ENCODE assay signal across 9 mouse cellular contexts in the genomic region with DNA sequence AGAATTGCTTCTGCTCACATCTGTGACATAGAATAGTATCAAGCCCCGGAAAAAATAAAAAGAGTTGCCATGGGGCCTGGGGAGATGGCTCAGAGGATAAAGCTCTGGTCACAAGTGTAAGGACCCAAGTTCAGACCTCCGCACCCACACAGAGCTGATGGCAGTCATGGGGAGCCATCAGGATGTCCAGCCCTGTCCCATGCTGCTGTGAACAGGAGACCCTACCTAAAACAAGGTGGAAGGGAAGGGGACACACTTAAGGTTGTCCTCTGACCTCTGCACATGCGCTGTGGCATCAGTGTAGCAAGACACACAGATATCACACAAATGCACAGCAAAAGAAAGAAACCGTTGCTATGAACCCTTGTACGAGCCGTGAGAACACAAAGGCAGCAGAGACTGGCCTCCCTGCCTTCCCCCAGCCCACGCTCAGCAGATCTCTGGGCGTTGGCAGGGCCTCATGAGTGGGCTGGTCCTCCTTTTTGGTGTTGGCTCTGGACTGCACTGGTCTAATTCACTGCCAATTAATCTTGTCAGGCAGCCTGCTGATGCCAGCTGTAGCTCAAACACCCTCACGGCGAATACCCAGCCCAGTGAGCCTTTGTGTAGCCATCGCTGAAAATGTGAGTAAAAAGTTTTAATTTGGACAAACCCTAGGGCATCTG. TPM values are rescaled to one million over a fixed set of nuclear protein-coding genes. Genes with fewer than 3 reads are reported as not detected.
DNase-seq lines count a peak whose midpoint lies in the region; ATAC-seq lines count a peak whose summit lies in the region.
"Had no signal": no experiment of that assay in that cellular context is flagged by ENCODE, and none has a peak within 500 bp of the region (broad histone marks: within the 10 kb centered on the region; RNA-seq: fewer than 3 reads in every experiment).

No protein-coding gene starts in this region.

- whole genome bisulfite sequencing in heart, embryonic 10.5 days: 71% methylated on average over 11 of the region's 11 CpGs
- WGBS in midbrain, embryonic 16.5 days: 54% methylated on average over 11 of the region's 11 CpGs

- peak overlapping the region; percentile 52; the same call in 1 of the 2 replicates for H3K27ac ChIP-seq in heart, embryonic 10.5 days
- no peak overlapping the region for H3K27ac ChIP-seq in midbrain, embryonic 16.5 days (ENCODE audit: low read length)
- H3K27ac ChIP-seq: liver, embryonic 13.5 days had no signal

- H3K9me3 ChIP-seq in heart, embryonic 10.5 days: no peaks in the 10 kb centered on the region
- no peaks in the 10 kb centered on the region for H3K9me3 ChIP-seq in midbrain, embryonic 16.5 days (replicated peaks; ENCODE audit: control insufficient read depth, low read length, poor library complexity, severe bottlenecking)
- H3K9me3 ChIP-seq: liver, embryonic 13.5 days had no signal

- ATAC-seq in midbrain, embryonic 16.5 days: peak; percentile 90
- ATAC-seq in CD4-positive, CD25-positive, alpha-beta regulatory T cell, adult 4 months: no peak

- no peaks in the 10 kb centered on the region for H3K27me3 ChIP-seq in heart, embryonic 10.5 days (ENCODE audit: insufficient read depth, poor library complexity, severe bottlenecking)
- no peaks in the 10 kb centered on the region for H3K27me3 ChIP-seq in midbrain, embryonic 16.5 days (ENCODE audit: control insufficient read depth, insufficient read depth, low read depth, low read length)
- H3K27me3 ChIP-seq: liver, embryonic 13.5 days had no signal

- no peak overlapping the region for H3K4me3 ChIP-seq in heart, embryonic 10.5 days
- H3K4me3 ChIP-seq in midbrain, embryonic 16.5 days (ENCODE audit: low read depth, low read length): no peak overlapping the region
- H3K4me3 ChIP-seq: liver, embryonic 13.5 days had no signal

- DNase-seq in layer of hippocampus, adult 11-12 months (ENCODE audit: low spot score): peak; percentile 68
- no peak for DNase-seq in layer of hippocampus, adult 9-10 months (ENCODE audit: low spot score)
- peak; percentile 71 for DNase-seq in cerebellum, adult 9-10 months
- no peak for DNase-seq in heart, embryonic 10.5 days (ENCODE audit: low spot score)
- DNase-seq in layer of hippocampus, postnatal 25 days (ENCODE audit: extremely low spot score in 1 of 2, low spot score in 1 of 2): peak; percentile 29 to 37
- DNase-seq in B cell, adult 2 months: no peak
- DNase-seq: liver, embryonic 13.5 days had no signal

- no peaks in the 10 kb centered on the region for H3K36me3 ChIP-seq in heart, embryonic 10.5 days
- no peaks in the 10 kb centered on the region for H3K36me3 ChIP-seq in midbrain, embryonic 16.5 days (ENCODE audit: control insufficient read depth, insufficient read depth, low read length)
- H3K36me3 ChIP-seq: liver, embryonic 13.5 days had no signal

- H3K4me1 ChIP-seq in heart, embryonic 10.5 days: peaks cover 17% of the 10 kb centered on the region
- no peaks in the 10 kb centered on the region for H3K4me1 ChIP-seq in midbrain, embryonic 16.5 days (ENCODE audit: control insufficient read depth, insufficient read depth, low read length)

- peak overlapping the region; percentile 1; the same call in 1 of the 2 replicates for H3K4me2 ChIP-seq in midbrain, embryonic 16.5 days (ENCODE audit: low read length)

- H3K9ac ChIP-seq in midbrain, embryonic 16.5 days (ENCODE audit: low read depth, low read length): no peak overlapping the region
- H3K9ac ChIP-seq: liver, embryonic 13.5 days had no signal

RNA-seq across cellular contexts. Expression of a gene that starts 33.4 kb away (rescaled TPM):
- 6.3 and 6.6 TPM in 2 replicates for polyA plus RNA-seq in heart, embryonic 10.5 days (2016; fragmentation: Nextera tagmentation; extraction: Ambion mirVana)
- 1 to 10 TPM; 2.6 to 4.6 TPM for total RNA-seq in layer of hippocampus, postnatal 25 days (2021)
- 5.0 and 5.6 TPM in 2 replicates for polyA plus RNA-seq in midbrain, embryonic 16.5 days (2015; fragmentation: Nextera tagmentation; extraction: Ambion mirVana)
- 10 to 100 TPM; 28.7 to 37.3 TPM for polyA plus RNA-seq in CD4-positive, CD25-positive, alpha-beta regulatory T cell, adult 4 months (2017; shearing (Covaris generic))

Comparison
In these comparisons a context has a peak if more than half of its experiments do, and no peak if none do; other contexts are left out.
1. DNase-seq: peak in layer of hippocampus, adult 11-12 months (single experiment), cerebellum, adult 9-10 months (single experiment) and layer of hippocampus, postnatal 25 days (2 of 2); none in layer of hippocampus, adult 9-10 months (single experiment), heart, embryonic 10.5 days (single experiment) and B cell, adult 2 months (0 of 2).